Mouse (Mus musculus) adrenal gland, postnatal 25 days (tissue): ENCODE data around the gene Capn7. TPM values are rescaled to one million over a fixed set of nuclear protein-coding genes. Genes with fewer than 3 reads are reported as not detected.

Experiments used
- DNase-seq: peaks from one replicate; pipeline ENCODE4 v3.0.0; 2021; ENCODE audit warnings: mixed read lengths
- total RNA-seq: library from RNA; stranded (reverse); gene quantifications from 2 replicates; pipeline ENCODE4 v1.2.3, GENCODE M21; 2021

Capn7 gene
- total RNA-seq, 1 experiment from 2014 or later: 51.2 TPM

DNA sequence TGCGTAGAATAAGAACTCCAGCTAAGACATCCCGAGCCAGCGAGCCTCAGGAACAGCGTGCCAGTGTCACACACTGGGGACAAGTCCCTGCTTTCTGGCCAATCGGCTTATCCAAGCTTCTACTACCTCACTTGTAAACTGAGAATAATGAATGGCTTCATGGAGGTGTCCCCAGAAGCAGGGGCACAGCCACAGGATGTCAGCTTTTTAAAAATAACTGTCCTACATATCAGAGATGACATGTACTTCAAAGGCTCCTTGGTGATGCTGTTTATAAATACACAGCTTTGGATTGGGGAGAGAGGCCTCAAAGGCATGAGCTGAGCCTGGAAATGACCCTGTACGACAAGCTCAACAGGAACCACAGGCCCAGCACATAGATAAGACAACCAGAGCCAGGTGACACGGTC lies 78.5 kb downstream of the Capn7 start:
- no peak for DNase-seq

DNA sequence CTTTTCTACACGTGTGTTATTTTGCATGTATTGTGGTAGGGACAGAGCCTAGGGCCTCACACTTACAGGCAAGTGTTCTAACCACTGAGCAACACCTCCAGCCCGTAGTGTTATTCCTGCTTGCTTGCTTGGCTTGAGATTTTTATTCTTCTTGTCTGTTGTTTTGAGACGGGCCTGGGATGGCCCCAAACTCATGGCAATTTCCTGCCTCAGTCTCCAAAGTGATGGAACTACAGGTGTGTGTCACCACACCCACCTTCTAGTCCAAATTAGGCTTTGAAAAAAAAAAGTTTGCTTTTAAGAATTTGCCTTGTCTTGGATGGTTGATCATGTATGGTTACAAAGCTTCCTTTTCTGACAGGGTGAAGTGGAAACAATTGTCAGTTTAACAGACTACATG lies 80.0 kb downstream of the Capn7 start:
- no peak for DNase-seq

DNA sequence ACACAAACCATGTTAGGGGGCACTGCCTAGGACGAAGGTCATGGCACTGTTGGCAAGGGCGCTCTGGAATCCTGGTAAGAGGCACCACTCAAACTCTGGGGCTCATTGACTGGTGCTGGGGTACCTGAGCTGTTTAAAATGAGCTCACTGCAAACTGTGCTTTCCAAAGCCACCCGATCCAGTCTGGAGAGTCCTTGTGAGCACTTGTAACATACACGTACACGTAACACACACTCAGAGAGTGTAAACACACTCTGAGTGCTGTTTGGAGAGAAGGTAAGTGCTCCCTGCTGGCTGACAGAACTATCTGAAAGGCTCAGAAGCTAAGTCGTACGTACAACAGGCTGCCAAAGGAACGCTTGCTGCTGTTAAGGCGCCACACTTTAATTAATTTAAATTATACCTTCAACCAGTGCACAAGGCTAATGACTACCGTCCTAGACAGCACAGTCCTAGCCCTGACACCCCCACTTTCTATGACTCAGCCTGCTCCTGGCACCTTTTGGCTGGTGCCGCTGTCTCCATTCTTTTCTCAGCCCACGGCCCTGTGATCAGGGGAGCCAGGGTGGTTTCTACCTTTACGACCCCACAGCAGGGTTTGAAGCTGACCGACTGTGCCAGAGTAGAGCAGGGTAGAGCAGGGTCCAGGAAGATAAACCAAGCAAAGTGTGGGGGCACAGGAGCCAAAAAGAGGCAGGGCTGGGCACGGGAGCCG lies 80.6 kb downstream of the Capn7 start:
- no peak for DNase-seq

DNA sequence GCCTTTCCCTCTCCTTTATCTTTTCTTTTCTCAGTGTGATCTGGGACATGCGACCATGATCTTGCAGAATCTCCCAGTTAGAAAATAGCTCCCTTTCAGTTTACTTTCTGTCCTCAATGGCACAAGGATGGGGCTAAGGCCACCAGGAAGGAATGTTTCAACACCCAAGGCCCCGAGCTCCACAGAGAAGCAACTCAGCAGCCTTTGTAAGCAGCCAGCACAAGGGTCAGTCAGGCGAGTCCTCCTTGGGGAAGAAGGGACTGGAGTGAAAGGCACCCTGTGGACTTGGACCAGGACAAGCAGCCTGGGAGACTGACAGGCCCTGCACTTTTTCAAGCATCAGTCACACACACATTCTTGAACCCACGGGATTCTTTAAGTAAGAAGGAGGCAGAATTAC lies 82.8 kb downstream of the Capn7 start:
- no peak for DNase-seq

DNA sequence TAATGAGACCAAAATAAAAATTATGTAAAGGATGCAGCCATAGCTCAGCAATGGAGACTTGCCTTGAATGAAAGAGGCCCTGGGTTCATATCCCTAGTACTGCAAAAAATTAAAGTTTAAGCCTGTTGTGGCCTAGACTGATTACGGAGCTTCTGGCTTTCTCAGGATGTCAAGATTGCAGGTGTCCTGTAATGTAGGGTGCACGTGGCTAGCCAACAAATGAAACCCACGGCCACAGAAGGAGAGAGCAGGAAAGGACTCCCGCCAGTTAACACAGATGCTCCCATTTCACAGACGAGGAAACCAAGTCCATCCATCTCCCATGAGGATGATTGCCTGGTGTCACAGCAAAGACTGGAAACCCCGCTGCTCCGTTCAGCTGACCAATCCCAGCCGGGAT lies 83.7 kb downstream of the Capn7 start:
- no peak for DNase-seq

DNA sequence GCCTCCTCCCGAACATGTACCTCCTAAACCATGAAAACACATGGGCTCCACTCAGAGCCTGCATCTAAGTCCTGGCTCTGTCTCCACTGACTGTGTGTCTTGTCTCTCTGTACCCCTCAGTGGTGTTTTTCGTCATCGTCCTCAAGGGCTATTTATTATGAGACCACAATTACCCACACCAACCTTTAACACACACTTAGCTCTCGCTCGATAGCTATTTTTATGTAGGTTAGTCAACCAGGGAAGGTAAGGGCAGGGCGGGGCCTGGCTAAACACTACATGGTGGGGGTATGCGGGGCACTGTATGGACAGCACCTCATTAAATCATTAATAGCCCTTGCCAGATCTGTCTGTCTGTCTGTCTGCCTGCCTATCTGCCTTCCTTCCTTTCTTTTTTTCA lies 84.1 kb downstream of the Capn7 start:
- DNase-seq: no peak

DNA sequence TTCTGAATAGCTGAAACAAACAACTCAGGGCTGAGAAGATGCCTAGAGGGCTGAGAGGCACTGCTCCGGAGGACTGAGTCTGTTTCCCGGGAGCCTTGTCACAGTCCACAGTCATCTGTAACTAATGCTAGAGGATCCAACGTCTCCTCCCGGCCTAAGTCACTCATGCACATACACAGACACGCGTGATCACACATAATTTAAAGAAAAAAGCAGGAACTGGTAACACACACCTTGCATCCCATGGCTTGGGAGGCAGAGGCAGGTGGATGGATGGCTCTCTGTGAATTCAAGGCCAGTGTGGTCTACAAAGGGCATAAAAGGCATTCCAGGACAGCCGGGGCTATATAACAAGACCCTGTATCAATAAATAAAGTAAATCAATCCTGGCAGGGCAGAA lies 84.5 kb downstream of the Capn7 start:
- DNase-seq: no peak

Other genes with a start within 250 kb of the Capn7 start
- gene Smim4, start 207.7 kb upstream of the Capn7 start, total RNA-seq: 67.9 and 77.7 TPM in 2 replicates
- gene Nt5dc2, start 205.6 kb upstream of the Capn7 start, total RNA-seq: 33.5 and 39.5 TPM in 2 replicates
- gene Stab1, start 168.0 kb upstream of the Capn7 start, total RNA-seq: 62.2 and 79.5 TPM in 2 replicates
- 1.9 TPM in 1 of 2 replicates, not detected in the other for gene Tnnc1, start 128.3 kb upstream of the Capn7 start, total RNA-seq
- gene Nisch, start 119.7 kb upstream of the Capn7 start, total RNA-seq: 393 and 398 TPM in 2 replicates
- gene Sema3g, start 118.8 kb upstream of the Capn7 start, total RNA-seq: 6.3 and 7.5 TPM in 2 replicates
- 7.6 and 11.0 TPM in 2 replicates for gene Phf7, start 85.3 kb upstream of the Capn7 start, total RNA-seq
- gene Bap1, start 85.2 kb upstream of the Capn7 start, total RNA-seq: 62.6 and 65.9 TPM in 2 replicates
- gene Dnah1, start 12.7 kb upstream of the Capn7 start, total RNA-seq: 1.0 and 1.6 TPM in 2 replicates
- gene Sh3bp5, start 99.4 kb downstream of the Capn7 start, total RNA-seq: 112 and 134 TPM in 2 replicates
- 41.4 and 50.6 TPM in 2 replicates for gene Eaf1, start 157.8 kb downstream of the Capn7 start, total RNA-seq
- 24.4 and 24.5 TPM in 2 replicates for gene Mettl6, start 158.4 kb downstream of the Capn7 start, total RNA-seq